Mouse (Mus musculus) spleen, postnatal 4 days (tissue): Measurements from ENCODE around the gene Oog4.
"Not testable (repeated sequence)": the region's sequence is repeated elsewhere in the genome, so short reads cannot be mapped to it uniquely, and the experiment has no call there.

Source experiments
- DNase-seq, 2 experiments: peaks; one replicate each; pipeline ENCODE4 v3.0.0; 2022; ENCODE audit warnings: low spot score in 2 of 2

Gene Oog4

GRCm38 (mm10) chr4:143450224-143450623 is at the start of gene Oog4:
Gene Oog4, minus strand, starts transcription at chr4:143450324.
- DNase-seq, result no peak

GRCm38 (mm10) chr4:143426770-143427169 is 23.4 kb downstream of the Oog4 start:
- not testable (repeated sequence) for DNase-seq

GRCm38 (mm10) chr4:143414121-143414520 is 36.0 kb downstream of the Oog4 start:
- no peak for DNase-seq

GRCm38 (mm10) chr4:143413621-143414020 is 36.5 kb downstream of the Oog4 start:
- DNase-seq, result no peak

- DNase-seq, result peak; percentile 82 to 89
Observed at GRCm38 (mm10) chr4:143412219-143413092, 37.7 kb downstream of the Oog4 start, which contains the start of gene Pramef8. Gene Pramef8, plus strand, starts transcription at chr4:143412426.

GRCm38 (mm10) chr4:143411566-143412218 is 38.4 kb downstream of the Oog4 start:
- DNase-seq, result no peak

GRCm38 (mm10) chr4:143394181-143394580 is 55.9 kb downstream of the Oog4 start, which contains the start of gene Pramel1:
Gene Pramel1, plus strand, starts transcription at chr4:143394428.
- DNase-seq, result no peak

GRCm38 (mm10) chr4:143388955-143389702 is 61.0 kb downstream of the Oog4 start:
- DNase-seq, result no peak
